Mouse (Mus musculus) kidney, postnatal 4 days (tissue): ENCODE results near the gene Calr.
"Not testable (repeated sequence)": the region's sequence is repeated elsewhere in the genome, so short reads cannot be mapped to it uniquely, and the experiment has no call there.

Experiments
- DNase-seq, 2 experiments: peaks; one replicate each; pipeline ENCODE4 v3.0.0; 2021; ENCODE audit warnings: mixed read lengths in 2 of 2

The Calr gene

GRCm38 (mm10) chr8:84844397-84845070 lies 2.2 kb downstream of the Calr start:
- DNase-seq: no peak

DNA sequence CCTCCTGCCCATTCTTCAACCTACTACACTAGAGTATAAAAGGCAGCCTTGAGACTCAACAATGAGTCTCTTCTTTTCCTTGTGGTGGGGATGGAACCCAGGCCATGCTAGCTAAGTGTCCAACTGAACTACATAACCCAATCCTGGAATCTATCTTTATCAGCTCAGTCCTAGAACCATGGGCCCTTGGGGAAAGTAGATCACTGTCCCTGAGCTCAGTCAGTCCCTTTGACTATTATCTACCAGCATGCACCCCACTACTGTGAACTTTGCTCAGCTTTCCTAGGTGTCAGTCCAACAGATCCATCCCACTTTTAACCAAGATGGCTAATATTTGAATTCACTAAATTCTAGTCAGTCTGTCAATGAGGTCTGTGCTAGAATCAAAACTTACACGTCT lies 5.2 kb downstream of the Calr start:
- DNase-seq: no peak

GRCm38 (mm10) chr8:84840248-84840999 lies 6.3 kb downstream of the Calr start, which contains the start of gene Rad23a:
Rad23a (minus strand) TSS chr8:84840665.
- DNase-seq: peak; percentile 93 to 96

GRCm38 (mm10) chr8:84839875-84840247 lies 6.9 kb downstream of the Calr start:
- no peak for DNase-seq

DNA sequence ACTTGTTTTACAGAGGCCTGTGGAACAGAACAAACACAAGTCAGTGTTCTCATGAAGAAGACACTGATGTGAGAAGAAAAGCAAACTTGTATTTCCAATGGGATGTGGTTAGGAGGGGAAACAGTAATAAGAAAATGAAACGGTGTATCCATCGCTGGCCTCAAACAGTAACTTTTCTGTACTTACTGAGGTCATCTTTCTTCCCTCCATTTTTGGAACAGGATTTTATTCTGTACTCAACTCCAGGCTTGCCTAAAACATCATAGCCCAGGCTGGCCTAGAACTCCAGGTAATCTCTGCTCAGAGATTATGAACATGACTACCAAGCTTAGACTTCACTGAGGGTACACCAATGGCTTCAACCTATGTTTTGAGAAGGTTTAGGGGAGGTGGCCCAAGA lies 7.3 kb downstream of the Calr start:
- no peak for DNase-seq

- DNase-seq: no peak
These were observed 8.2 kb downstream of the Calr start for GRCm38 (mm10) chr8:84838513-84838912.

- no peak for DNase-seq
These were observed 8.7 kb downstream of the Calr start for GRCm38 (mm10) chr8:84837912-84838470.

GRCm38 (mm10) chr8:84837149-84837911 lies 9.4 kb downstream of the Calr start:
- DNase-seq: no peak

DNA sequence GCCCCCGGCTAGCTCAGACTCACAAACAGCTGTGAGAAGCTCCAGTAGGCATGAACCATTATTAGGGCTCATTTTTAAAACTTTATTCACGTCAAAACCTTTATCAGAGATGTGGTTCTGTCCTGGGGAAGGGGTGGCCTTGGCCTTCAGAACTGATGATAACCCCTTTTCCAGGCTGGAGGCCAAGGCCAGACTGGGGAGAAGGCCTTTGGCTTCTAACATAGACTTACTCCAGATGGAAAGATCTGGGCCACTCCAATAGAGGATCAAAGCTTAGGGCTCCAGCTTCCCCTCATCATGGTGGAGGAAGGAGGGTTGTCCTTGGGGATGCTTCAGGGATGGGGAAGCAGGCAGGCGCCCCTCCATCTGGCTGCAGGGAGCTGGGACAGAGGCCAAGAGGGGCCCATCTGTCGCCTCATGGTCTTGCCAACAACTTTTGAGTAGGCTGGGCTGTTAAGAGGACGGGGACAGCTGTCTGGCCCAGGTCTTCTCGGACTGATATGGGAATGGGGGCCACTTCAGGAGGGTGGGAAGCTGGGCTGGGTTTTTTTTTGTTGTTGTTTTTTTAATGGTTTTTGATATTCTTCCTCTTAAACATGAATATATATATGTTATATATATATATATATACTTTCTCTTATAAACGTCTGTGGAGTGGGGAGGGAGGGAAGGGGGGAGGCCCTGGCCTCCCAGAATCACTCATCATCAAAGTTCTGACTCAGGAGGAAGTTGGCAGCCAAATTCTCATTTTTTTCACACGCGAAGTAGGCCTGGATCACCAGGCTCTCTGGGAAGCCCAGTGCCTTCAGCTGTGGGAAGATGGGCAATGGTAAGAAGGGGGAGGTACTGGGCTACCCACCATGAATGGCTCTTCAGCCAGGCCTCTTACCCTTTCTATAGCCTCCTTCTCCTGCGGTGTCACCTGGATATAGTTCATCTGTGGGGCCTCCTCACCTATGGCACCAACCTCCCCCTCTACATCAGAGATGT lies 11.6 kb downstream of the Calr start:
- peak; percentile 45 to 62 for DNase-seq

GRCm38 (mm10) chr8:84834002-84834865 lies 12.5 kb downstream of the Calr start:
- no peak for DNase-seq

- no peak for DNase-seq
These were observed 13.7 kb downstream of the Calr start for GRCm38 (mm10) chr8:84832759-84833742.

GRCm38 (mm10) chr8:84832034-84832717 lies 14.6 kb downstream of the Calr start:
- DNase-seq: peak; percentile 89 to 91

DNA sequence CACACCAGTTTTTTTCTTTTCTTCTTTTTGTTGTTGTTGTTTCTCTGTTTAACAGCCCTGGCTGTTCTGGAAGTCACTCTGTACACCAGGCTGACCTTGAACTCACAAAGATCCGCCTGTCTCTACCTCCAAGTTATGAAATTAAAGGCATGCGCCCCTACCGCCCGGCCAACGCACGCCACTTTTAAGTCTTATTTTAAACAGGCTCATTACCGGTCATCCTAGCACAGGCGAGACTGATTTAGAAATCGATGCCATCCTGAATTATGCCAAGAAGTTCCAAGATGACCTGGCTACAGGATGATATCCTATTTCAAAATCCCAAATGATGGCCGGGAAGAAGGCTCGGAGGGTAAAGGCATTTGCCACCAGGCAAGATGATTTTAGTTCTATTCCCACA lies 15.2 kb downstream of the Calr start, which contains the start of gene Gadd45gip1:
Gene Gadd45gip1, plus strand, starts transcription at position 33 of the 400 bp plus-strand sequence.
- DNase-seq: peak in 1 of 2 experiments; percentile 35

- not testable (repeated sequence) for DNase-seq
These were observed 20.2 kb downstream of the Calr start for GRCm38 (mm10) chr8:84826518-84826917.

GRCm38 (mm10) chr8:84825636-84826035 lies 21.1 kb downstream of the Calr start:
- no peak for DNase-seq

DNA sequence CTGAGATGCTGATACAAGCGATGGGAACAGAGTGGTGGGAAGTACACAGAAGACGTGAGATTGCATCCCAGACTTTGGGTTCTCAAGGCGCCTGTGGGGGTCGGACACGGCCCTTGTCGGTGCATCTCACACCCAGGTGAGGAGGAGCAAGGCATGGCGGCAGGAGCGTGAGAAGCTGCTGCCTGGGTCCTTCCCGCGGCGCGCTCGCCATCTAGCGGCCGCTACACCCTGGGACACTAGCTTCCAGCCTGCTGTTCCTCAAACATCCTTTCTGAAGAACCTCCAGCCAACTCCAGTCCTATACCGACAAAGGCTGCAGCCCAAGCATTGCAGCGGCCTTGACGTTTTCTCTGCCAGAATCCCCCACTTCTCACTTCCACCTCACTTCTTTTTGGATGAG lies 23.1 kb downstream of the Calr start:
- peak; percentile 77 to 84 for DNase-seq

- no peak for DNase-seq
These were observed 24.0 kb downstream of the Calr start, which contains the start of gene Dand5 for GRCm38 (mm10) chr8:84822723-84823122. Dand5 (minus strand) TSS chr8:84822823.

- no peak for DNase-seq
These were observed 30.6 kb downstream of the Calr start for GRCm38 (mm10) chr8:84816117-84816516.

DNA sequence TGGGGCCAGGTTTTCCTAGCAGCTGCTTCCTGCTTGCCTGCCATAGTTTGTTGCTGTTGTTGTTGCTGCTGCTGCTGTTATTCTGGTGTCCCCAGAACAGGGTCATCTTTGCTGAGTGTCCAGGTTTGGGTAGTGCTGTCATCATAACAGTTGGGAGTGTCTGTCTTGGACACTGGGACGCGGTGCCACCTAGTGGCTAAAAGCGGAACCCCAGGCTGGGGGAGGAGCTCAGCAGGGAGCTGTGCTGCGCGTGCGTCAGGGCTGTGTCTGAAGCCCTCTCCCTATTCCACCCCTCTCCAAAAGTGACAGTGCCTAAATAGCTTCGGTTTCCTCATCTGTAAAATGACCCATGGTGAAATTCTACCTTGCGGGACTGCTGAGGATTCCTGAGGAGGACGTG lies 31.2 kb downstream of the Calr start:
- peak; percentile 97 to 99 for DNase-seq
